Mouse (Mus musculus) embryonic facial prominence, embryonic 10.5 days (tissue): ENCODE data around the gene Sbno1. TPM values are rescaled to one million over a fixed set of nuclear protein-coding genes. Genes with fewer than 3 reads are reported as not detected.
A peak's percentile ranks its signal among the peaks of the same experiment; 100 is the strongest.

ENCODE experiments used
- DNase-seq: peaks from one replicate; pipeline ENCODE4 v3.0.0-alpha.2; 2017; ENCODE audit warnings: low spot score
- H3K27ac ChIP-seq: fragments of 300-500 bp; sonication (generic); replicated peaks from 2 replicates; pipeline ENCODE4 v1.5.1; 2016; ENCODE audit warnings: mild to moderate bottlenecking
- H3K27me3 ChIP-seq: fragments of 300-500 bp; sonication (generic); replicated peaks from 2 replicates; pipeline ENCODE4 v1.6.1; 2016; ENCODE audit warnings: low read depth, mild to moderate bottlenecking; ENCODE audit not compliant: poor library complexity, severe bottlenecking
- H3K36me3 ChIP-seq: fragments of 300-500 bp; sonication (generic); replicated peaks from 2 replicates; pipeline ENCODE4 v1.6.1; 2016; ENCODE audit warnings: mild to moderate bottlenecking, moderate library complexity
- H3K4me1 ChIP-seq: fragments of 300-500 bp; sonication (generic); 2 replicates; pipeline ENCODE4 v1.6.1; 2016
- H3K4me3 ChIP-seq: fragments of 300-500 bp; sonication (generic); 2 replicates; pipeline ENCODE4 v1.5.1; 2016; ENCODE audit warnings: mild to moderate bottlenecking, moderate library complexity
- H3K9me3 ChIP-seq: fragments of 300-500 bp; sonication (generic); 2 replicates; pipeline ENCODE4 v1.6.1; 2016; ENCODE audit warnings: mild to moderate bottlenecking
- WGBS: fragments of 180-500 bp; shearing (Covaris S2); methylation state at CpG from one replicate; pipeline ENCODE4 v1.1.7; 2016; 5-methylcytosine and 5-hydroxymethylcytosine counted together
- polyA plus RNA-seq: library from polyadenylated mRNA; unstranded; fragments of >200 nt; fragmentation: Nextera tagmentation; extraction: Ambion mirVana; gene quantifications from 2 replicates; pipeline ENCODE4 v1.2.1, GENCODE M21; 2016

Sbno1 gene
- polyA plus RNA-seq, 1 experiment from 2014 or later: 98.3 TPM

GRCm38 (mm10) chr5:124452494-124453228, 26.9 kb upstream of the Sbno1 start:
- Histone ChIP-seq H3K36me3 (peaks cover 100% of the 10 kb centered on the region), H3K4me3 (no peak overlapping the region), H3K9me3 (no peaks in the 10 kb centered on the region), H3K27me3 (no peaks in the 10 kb centered on the region), H3K27ac (no peak overlapping the region), H3K4me1 (peaks cover 19% of the 10 kb centered on the region)
- WGBS: 84% methylated on average over 15 of the region's 15 CpGs
- DNase-seq: no peak

DNA sequence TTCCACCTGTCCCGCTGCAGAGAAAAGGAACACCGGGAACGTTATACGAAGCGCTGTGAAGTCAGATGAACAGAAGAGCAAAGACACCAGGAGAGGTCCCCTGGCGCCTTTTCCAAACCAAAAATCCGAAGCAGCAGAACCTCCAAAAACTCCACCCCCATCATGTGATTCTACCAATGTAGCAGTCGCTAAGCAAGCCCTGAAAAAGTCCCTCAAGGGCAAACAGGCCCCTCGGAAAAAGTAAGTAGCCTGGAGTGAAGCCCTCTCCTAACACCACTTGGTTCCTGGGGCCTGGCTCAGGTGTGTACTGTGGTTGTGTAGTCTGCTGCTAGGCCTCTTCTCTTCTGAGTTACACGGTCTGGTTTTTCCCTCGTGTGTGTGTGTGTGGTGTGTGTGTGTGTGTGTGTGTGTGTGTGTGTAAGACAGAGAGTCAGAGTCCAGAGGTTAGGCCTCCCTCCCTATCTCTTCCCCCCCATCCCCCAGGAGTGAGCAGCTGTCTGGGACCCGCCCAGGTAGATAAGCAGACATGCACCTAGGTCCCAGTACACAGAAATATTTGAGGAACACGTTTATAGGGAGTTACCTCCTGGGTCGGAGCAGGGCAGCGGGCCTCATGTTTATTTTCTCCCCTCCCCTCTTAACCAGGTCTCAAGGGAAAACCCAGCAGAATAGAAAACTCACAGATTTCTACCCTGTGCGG, 25.0 kb upstream of the Sbno1 start:
- no peaks in the 10 kb centered on the region for H3K9me3 ChIP-seq
- peaks cover 94% of the 10 kb centered on the region for H3K36me3 ChIP-seq
- H3K4me1 ChIP-seq: peaks cover 33% of the 10 kb centered on the region
- WGBS: 89% methylated on average over 16 of the region's 16 CpGs
- DNase-seq: no peak
- no peak overlapping the region for H3K27ac ChIP-seq
- no peak overlapping the region for H3K4me3 ChIP-seq
- no peaks in the 10 kb centered on the region for H3K27me3 ChIP-seq

- no peaks in the 10 kb centered on the region for H3K9me3 ChIP-seq
- no peak overlapping the region for H3K4me3 ChIP-seq
- H3K27ac ChIP-seq: no peak overlapping the region
- 92% methylated on average over 7 of the region's 7 CpGs for WGBS
- DNase-seq: no peak
- peaks cover 35% of the 10 kb centered on the region for H3K4me1 ChIP-seq
- H3K27me3 ChIP-seq: no peaks in the 10 kb centered on the region
- H3K36me3 ChIP-seq: peaks cover 87% of the 10 kb centered on the region
Observed at GRCm38 (mm10) chr5:124450051-124450450, 24.2 kb upstream of the Sbno1 start.

- Histone ChIP-seq H3K27ac (no peak overlapping the region), H3K9me3 (no peaks in the 10 kb centered on the region), H3K27me3 (no peaks in the 10 kb centered on the region), H3K4me3 (peak overlapping the region; percentile 24; the same call in 1 of the 2 replicates), H3K36me3 (peaks cover 81% of the 10 kb centered on the region), H3K4me1 (peaks cover 41% of the 10 kb centered on the region)
- WGBS: 81% methylated on average over 6 of the region's 6 CpGs
- no peak for DNase-seq
Observed at GRCm38 (mm10) chr5:124449494-124449893, 23.7 kb upstream of the Sbno1 start.

GRCm38 (mm10) chr5:124446301-124446881, 20.6 kb upstream of the Sbno1 start:
- no peaks in the 10 kb centered on the region for H3K27me3 ChIP-seq
- H3K4me3 ChIP-seq: peak overlapping the region; percentile 93
- H3K36me3 ChIP-seq: peaks cover 50% of the 10 kb centered on the region
- peaks cover 39% of the 10 kb centered on the region for H3K4me1 ChIP-seq
- peak overlapping the region; percentile 95 for H3K27ac ChIP-seq
- WGBS: 2% methylated on average over 15 of the region's 15 CpGs
- peak; percentile 81 for DNase-seq
- no peaks in the 10 kb centered on the region for H3K9me3 ChIP-seq

DNA sequence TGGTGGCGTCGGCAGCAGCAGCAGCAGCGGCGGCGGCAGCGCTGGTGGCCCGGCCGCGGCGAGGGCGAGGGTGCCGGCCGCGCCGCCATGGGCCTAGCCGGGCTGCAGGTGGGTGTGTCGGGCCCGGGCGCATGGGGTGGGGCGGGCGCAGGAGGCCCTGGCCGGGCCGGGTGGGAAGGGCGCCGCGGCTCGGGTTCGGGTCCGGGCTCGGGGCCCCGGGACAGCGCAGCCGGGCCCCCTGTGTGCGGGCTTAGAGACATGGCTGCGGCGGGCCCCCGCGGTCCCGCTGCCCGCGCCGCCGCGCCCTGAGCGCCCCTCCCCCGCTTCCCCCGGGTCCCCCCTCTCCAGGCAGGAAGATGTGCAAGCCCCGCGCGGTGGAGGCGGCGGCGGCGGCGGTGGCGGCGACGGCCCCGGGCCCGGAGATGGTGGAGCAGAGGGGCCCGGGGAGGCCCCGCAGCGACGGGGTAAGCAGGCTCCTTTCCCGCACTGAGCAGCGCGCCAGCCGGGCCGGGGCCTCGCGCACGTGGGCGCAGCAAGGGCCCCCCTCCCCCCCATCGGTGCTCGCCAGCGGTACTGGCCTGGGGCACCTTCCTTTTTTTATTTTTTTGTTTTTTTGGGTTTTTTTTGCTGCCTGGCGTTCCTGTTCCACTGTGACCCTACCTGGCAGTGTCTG, 20.0 kb upstream of the Sbno1 start:
- 3% methylated on average over 77 of the region's 77 CpGs for WGBS
- no peaks in the 10 kb centered on the region for H3K27me3 ChIP-seq
- DNase-seq: peak; percentile 73
- peak overlapping the region; percentile 93 for H3K4me3 ChIP-seq
- peaks cover 44% of the 10 kb centered on the region for H3K36me3 ChIP-seq
- H3K9me3 ChIP-seq: no peaks in the 10 kb centered on the region
- peak overlapping the region; percentile 95 for H3K27ac ChIP-seq
- peaks cover 42% of the 10 kb centered on the region for H3K4me1 ChIP-seq

- Histone ChIP-seq H3K27ac (peak overlapping the region; percentile 95), H3K36me3 (peaks cover 35% of the 10 kb centered on the region), H3K27me3 (no peaks in the 10 kb centered on the region), H3K9me3 (no peaks in the 10 kb centered on the region), H3K4me1 (peaks cover 49% of the 10 kb centered on the region), H3K4me3 (peak overlapping the region; percentile 93)
- 11% methylated on average over 66 of the region's 66 CpGs for WGBS
- DNase-seq: peak; percentile 81
Observed at GRCm38 (mm10) chr5:124444661-124445561, 19.1 kb upstream of the Sbno1 start.

DNA sequence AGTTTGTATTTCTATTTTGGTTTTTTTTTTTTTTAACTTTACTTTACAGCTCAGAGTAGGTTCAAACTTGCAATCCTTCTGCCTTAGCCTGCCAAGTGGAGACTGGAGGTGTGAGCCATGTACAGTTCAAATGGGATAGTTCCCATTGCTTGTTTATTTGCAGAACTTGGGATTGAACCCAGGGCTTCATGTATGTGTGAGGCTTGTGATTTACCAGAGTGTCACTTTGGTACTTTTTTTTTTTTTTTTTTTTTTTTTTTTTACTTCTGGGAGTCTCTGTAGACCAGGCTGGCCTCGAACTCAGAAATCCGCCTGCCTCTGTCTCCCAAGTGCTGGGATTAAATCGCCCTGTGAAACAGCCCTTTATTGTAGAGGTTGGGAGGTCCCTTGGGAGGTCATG, 18.4 kb upstream of the Sbno1 start:
- peak overlapping the region; percentile 93 for H3K4me3 ChIP-seq
- 66% methylated on average over 3 of the region's 3 CpGs for WGBS
- H3K4me1 ChIP-seq: peaks cover 44% of the 10 kb centered on the region

DNA sequence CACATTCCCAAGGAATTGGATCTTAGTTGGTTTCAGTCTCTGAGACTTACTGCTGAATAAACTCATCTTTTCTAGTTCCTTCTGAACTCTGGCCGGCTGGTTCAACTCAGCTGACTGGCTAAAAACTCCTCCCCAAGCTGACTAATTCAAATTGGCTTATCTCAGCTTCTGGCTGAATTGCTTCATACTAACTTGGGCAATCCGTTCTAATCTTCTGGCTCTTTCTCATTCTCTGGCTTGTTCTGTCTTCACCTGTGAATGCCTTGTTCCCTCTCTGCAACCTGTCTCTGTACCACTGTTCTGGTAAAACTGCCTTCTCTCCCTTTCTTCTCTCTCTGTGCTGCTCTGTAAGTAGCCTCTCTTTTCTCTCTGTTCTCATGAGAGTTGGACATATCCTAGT, 16.8 kb upstream of the Sbno1 start:
- no peaks in the 10 kb centered on the region for H3K9me3 ChIP-seq
- no peak for DNase-seq
- peaks cover 12% of the 10 kb centered on the region for H3K36me3 ChIP-seq
- no peak overlapping the region for H3K4me3 ChIP-seq
- no peaks in the 10 kb centered on the region for H3K27me3 ChIP-seq
- H3K27ac ChIP-seq: no peak overlapping the region
- 89% methylated on average over 2 of the region's 2 CpGs for WGBS
- H3K4me1 ChIP-seq: peaks cover 43% of the 10 kb centered on the region

More for the DNA sequence above, 18.4 kb upstream of the Sbno1 start:
- DNase-seq: no peak
- Histone ChIP-seq H3K27me3 (no peaks in the 10 kb centered on the region), H3K27ac (no peak overlapping the region), H3K9me3 (no peaks in the 10 kb centered on the region), H3K36me3 (peaks cover 28% of the 10 kb centered on the region)

GRCm38 (mm10) chr5:124440094-124440701, 14.4 kb upstream of the Sbno1 start:
- WGBS: under 1% methylated on average over 30 of the region's 30 CpGs
- H3K36me3 ChIP-seq: no peaks in the 10 kb centered on the region
- peak overlapping the region; percentile 83 for H3K4me3 ChIP-seq
- H3K9me3 ChIP-seq: no peaks in the 10 kb centered on the region
- H3K27me3 ChIP-seq: no peaks in the 10 kb centered on the region
- peak overlapping the region; percentile 92 for H3K27ac ChIP-seq
- DNase-seq: peak; percentile 84
- peaks cover 28% of the 10 kb centered on the region for H3K4me1 ChIP-seq

- Histone ChIP-seq H3K27ac (peak within 1 kb of the TSS; percentile 92), H3K4me3 (peak within 1 kb of the TSS; percentile 83), H3K9me3 (no peaks in the 10 kb centered on the region), H3K36me3 (no peaks in the 10 kb centered on the region), H3K4me1 (peaks cover 22% of the 10 kb centered on the region), H3K27me3 (no peaks in the 10 kb centered on the region)
- WGBS: under 1% methylated on average over 34 of the region's 34 CpGs
- DNase-seq: peak; percentile 97
Observed at GRCm38 (mm10) chr5:124439447-124440093, 13.8 kb upstream of the Sbno1 start, which contains the start of gene Kmt5a. Kmt5a (plus strand) TSS chr5:124439930.
